Mouse (Mus musculus) inflammation-experienced regulatory T-cells, adult 6 months (primary cell): ENCODE results near the gene Elf4. TPM values are rescaled to one million over a fixed set of nuclear protein-coding genes. Genes with fewer than 3 reads are reported as not detected.
"Not testable (repeated sequence)": the region's sequence is repeated elsewhere in the genome, so short reads cannot be mapped to it uniquely, and the experiment has no call there.

Source experiments
- ATAC-seq: one replicate; pipeline ENCODE4 v1.8.0; 2017
- polyA plus RNA-seq, 3 experiments: library from polyadenylated mRNA; unstranded; fragments of 100-300 nt; shearing (Covaris generic); gene quantifications; one replicate each; pipeline ENCODE4 v1.2.1; 2017

The Elf4 gene
- polyA plus RNA-seq, 3 experiments from 2014 or later: 26.8 to 32.6 (median 28.2) TPM

GRCm38 (mm10) chrX:48436082-48436481 lies 26.9 kb downstream of the Elf4 start:
- not testable (repeated sequence) for ATAC-seq

GRCm38 (mm10) chrX:48435477-48435900 lies 27.4 kb downstream of the Elf4 start:
- ATAC-seq: no peak

DNA sequence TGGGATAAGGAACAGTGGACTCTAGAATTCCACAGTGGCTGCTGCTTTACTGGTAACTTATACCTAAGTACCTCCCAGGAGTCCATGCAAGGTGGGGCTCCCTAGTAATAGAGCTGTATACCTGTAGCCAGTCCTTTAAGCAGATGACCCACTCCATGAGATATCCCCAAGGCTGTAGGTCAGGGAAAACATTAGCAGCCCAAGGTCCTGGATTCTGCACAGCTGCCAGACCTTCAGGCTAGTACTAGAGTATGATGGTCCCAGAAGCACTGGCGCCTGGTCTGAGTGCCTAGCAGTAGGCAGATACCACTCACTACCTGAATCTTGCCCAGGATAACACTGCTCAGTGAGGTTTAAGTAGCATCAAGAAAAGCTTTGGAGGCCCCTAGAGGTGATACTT lies 28.7 kb downstream of the Elf4 start:
- ATAC-seq: no peak

GRCm38 (mm10) chrX:48433527-48433899 lies 29.4 kb downstream of the Elf4 start:
- ATAC-seq: peak; percentile 82

GRCm38 (mm10) chrX:48432599-48433526 lies 30.1 kb downstream of the Elf4 start:
- ATAC-seq: peak; percentile 13

DNA sequence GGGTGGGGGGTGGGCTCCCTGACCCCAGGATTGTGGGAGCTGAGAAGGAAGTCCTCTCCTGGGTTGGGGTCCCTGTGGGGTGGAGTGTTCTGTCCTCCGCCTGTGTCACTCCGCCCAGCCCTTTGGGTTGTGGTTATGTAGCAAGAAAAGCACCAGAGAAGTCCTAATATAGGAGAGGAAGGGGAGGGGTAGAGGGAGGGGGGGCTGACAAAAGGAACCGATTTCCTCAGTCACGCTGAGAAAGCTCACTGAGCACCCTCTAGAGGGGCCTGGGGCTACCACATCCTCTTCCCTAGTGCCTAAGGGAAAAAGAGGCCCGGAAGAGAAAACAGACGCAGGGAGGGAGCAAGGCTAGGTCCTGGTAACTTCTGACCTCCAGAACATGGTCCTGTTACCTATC lies 33.4 kb downstream of the Elf4 start:
- ATAC-seq: peak; percentile 28

- no peak for ATAC-seq
Measured at GRCm38 (mm10) chrX:48429100-48429499, 33.8 kb downstream of the Elf4 start.

- no peak for ATAC-seq
Measured at GRCm38 (mm10) chrX:48428642-48429041, 34.3 kb downstream of the Elf4 start.

DNA sequence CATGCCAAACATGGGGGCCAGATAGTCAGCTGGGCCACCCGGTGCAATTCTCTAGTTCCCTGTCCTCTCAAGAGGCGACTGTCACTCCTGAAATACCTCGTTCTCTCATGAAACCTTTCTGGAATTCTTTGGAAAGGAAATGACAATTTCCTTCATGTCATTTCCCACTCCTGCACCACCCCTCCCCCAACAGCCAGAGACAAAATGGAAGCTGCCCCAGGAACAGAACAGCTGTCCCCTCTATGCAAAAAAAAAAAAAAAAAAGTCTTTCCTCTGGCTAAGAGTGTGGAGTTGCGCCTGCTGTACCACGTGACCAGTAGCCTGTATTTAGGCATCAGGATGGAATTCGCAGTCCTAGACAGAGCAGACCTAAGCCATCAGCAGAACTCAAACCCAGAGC lies 34.7 kb downstream of the Elf4 start:
- no peak for ATAC-seq

DNA sequence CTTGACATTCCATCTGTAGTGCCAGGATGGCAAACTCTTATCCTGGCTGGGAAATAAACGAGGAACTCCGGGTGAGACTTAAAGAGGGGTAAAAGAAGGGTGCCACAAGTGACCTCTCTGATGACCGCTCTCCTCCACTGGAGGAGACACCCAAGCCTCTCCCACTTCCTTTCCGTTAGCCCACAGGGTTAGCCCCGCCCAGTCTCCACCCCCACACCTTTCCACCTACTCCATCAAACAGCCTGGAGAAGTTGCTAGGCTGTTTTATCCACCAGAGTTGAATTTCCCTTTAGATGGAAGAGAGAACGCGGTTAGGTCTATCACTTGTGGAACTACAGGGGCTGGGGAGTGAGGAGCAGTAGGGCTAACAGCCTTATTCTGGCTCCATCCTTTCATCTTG lies 37.7 kb downstream of the Elf4 start:
- ATAC-seq: peak; percentile 19

DNA sequence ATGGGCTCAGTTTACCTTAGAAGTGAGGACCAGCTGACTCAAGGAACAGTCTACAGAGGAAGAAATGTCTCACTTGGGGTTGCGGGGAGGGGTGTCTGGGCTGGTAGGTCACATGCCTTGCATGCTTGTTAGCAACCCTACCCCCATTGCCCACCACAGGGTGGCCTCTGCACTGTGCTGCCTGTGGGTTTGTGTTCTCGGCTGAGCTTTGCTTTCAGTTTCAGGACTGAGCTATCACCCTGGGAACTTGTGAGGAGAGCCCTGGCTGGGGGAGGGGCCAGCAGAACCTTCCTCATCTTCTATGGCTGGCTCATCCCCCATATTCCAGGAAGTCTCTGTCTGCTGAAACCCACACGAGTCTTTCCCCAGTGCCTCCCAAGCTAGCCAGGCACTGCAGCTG lies 38.3 kb downstream of the Elf4 start:
- peak; percentile 85 for ATAC-seq

GRCm38 (mm10) chrX:48423671-48424070 lies 39.3 kb downstream of the Elf4 start:
- ATAC-seq: no peak

DNA sequence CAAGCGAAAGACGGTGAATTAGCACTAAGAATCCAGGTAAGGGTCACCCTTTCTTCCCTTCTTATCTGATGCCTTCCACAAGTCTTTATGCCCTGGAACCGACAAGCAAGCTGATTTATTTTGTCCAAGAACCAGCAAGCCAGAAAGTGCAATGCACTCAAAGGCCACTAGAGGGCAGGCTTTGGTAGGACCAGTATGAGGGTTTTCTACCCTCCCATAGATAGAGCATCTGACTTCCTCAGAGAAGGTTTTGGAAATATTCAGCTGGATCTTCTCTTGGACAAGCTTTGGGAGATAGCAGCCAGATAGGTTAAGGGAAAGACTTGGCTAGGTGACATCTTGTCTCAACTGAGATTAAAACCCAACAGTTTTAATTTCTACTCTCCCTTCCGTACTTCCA lies 39.9 kb downstream of the Elf4 start:
- no peak for ATAC-seq

DNA sequence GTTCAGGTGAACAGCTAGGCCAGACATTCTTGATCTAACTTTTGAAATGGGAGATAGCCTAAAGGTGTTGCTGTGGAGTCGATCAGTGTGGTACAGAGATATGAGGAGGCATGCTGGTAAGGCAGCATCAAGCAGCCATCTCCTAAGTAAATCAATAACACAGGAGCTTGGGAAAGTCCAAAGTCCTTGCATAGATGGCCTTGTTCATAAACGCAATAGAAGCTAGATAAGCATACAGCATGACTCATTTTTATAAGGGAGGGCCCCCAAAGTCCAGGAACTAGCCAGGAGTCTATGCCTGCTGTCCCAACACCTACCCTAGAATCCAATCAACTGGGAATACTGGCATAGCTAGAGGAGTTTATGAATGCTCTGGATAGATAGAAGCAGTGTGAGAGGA lies 44.5 kb downstream of the Elf4 start:
- no peak for ATAC-seq

GRCm38 (mm10) chrX:48414291-48414690 lies 48.6 kb downstream of the Elf4 start:
- no peak for ATAC-seq

DNA sequence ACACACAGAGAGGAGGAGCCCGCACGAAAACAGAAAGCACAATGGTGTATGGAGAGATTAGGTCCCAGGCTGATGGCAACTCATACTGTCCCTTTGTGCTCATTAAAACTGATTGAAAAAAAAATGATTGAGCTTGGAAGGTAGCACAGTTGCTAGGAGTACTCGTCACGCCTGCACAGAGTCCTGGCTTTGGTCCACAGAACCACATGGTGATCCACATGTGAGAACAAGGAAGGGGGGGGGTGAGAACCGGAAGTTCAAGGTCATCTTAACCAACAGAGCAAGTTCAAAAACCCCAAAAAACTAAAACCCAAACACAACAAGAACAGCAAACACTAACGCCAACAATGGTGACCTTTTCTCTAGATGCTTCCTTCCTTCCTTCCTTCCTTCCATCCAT lies 50.3 kb downstream of the Elf4 start:
- no peak for ATAC-seq

DNA sequence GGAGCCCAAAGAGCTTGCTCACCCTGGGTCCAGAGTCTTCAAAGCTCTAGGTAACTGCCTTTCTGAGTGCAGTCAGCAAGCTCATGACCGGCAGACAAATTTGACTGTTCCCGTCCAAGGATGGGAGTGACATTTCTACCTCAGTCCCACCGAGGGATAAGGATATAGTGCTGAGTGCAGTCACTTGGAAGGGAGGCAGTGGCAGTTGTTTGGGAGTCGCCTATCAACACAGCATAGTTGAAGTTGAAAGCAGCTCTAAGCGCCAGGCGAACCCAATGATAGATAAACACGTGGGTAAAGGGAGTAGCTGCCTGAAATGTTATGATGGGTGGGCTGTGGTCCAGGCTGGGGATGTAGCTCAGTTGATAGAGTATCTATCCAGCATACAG lies 52.5 kb downstream of the Elf4 start:
- peak; percentile 11 for ATAC-seq

- ATAC-seq: peak; percentile 83
Measured at GRCm38 (mm10) chrX:48409611-48410387, 53.1 kb downstream of the Elf4 start.

GRCm38 (mm10) chrX:48405141-48405540 lies 57.8 kb downstream of the Elf4 start:
- no peak for ATAC-seq

DNA sequence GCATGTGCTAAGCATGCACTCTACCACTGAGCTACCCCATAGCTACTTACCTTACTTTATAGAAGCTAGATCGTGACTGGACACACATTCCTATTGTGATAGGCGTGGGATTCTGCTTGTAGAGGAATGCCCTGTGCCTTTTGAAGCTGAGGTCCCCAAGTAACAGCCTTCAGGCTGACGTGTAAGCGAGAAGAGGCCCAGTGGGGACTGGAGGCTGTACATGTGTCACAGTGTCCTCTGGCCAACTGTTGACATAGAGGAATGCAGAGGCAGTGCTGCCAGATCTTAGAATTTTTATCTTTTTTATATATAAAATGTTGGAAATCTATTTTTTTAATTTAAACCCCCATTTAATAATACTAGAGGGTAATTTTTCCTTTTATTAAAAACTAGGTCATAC lies 62.9 kb downstream of the Elf4 start:
- ATAC-seq: no peak

DNA sequence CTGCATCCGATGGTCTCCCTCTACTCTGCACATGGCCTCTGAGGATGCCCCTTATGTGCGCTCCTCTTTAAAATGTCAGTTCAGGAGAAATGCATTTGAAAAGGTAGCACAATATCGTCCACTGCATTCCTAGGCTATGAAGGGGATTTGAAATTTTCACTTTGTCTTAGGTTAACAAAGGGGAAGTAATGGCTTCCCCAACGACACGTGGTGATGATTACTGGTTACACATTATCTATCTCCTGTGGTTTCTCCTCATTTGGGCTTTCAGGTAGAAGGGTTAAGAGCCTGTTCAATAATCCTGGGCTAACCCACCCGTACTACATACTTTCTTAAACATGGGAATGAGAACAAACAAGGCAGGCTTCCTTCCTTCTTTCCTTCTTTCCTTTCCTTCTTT lies 73.6 kb downstream of the Elf4 start:
- no peak for ATAC-seq

DNA sequence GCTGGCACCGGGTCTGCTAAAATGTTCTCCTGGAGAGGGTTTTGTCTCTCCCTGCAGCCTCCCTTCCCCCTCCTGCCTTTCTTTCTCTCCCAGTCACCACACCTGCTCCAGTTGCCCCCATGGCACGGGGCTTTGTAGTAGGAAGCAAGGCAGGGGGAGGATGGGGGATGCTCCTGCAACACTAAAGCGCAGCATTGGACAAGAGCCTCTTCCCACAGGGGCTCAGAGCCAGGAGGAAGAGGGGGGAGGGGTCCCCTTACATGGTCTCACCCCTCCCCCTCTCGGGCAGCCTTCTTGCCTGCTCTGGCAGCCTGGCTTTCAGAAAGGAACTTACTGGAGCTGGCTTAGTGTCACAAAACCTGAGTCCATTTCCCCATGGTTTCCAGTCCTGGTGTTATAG lies 77.0 kb downstream of the Elf4 start:
- no peak for ATAC-seq

GRCm38 (mm10) chrX:48383643-48384042 lies 79.3 kb downstream of the Elf4 start:
- no peak for ATAC-seq

GRCm38 (mm10) chrX:48367841-48368240 lies 95.1 kb downstream of the Elf4 start:
- no peak for ATAC-seq
